Mouse (Mus musculus) macrophage (primary cell): Measurements from ENCODE around the gene 2610021A01Rik. TPM values are rescaled to one million over a fixed set of nuclear protein-coding genes. Genes with fewer than 3 reads are reported as not detected.
"Not testable (repeated sequence)": the region's sequence is repeated elsewhere in the genome, so short reads cannot be mapped to it uniquely, and the experiment has no call there.

Source experiments
- H3K27ac ChIP-seq: fragments of 350-480 bp; formaldehyde crosslinking; 2 replicates; pipeline ENCODE4 v1.9.0; 2021
- H3K36me3 ChIP-seq: fragments of 350-480 bp; formaldehyde crosslinking; 2 replicates; pipeline ENCODE4 v1.9.0; 2021; ENCODE audit errors: inconsistent target
- H3K4me3 ChIP-seq: fragments of 350-480 bp; formaldehyde crosslinking; 2 replicates; pipeline ENCODE4 v1.9.0; 2021; ENCODE audit errors: inconsistent target
- H3K79me2 ChIP-seq: fragments of 350-480 bp; formaldehyde crosslinking; 2 replicates; pipeline ENCODE4 v1.9.0; 2021; ENCODE audit errors: inconsistent target
- WGBS: methylation state at CpG from one replicate; pipeline ENCODE4 v1.1.7; 2026; ENCODE audit warnings: inconsistent platforms; ENCODE audit not compliant: missing documents; 5-methylcytosine and 5-hydroxymethylcytosine counted together
- polyA plus RNA-seq: library from polyadenylated mRNA; stranded (reverse); fragments of 250-400 nt; gene quantifications from 3 replicates; pipeline ENCODE4 v1.2.4, GENCODE M21; 2018; ENCODE audit warnings: inconsistent platforms
- total RNA-seq, 78 experiments: library from RNA; depleted of rRNA; stranded (reverse); fragments of 250-400 nt; gene quantifications; 1 replicate in 9 of 78; 2 replicates in 24 of 78; 3 replicates in 43 of 78; 4 replicates in 2 of 78; pipeline ENCODE4 v1.2.4; 2018; ENCODE audit warnings: inconsistent platforms in 56 of 78

The 2610021A01Rik gene
- total RNA-seq (2018; cell fraction: chromatin; rRNA removed), result 10 to 100 TPM in 18 of 26 experiments, 1 to 10 TPM in 8; 2.6 to 28.3 (median 11.8) TPM
- 1 to 10 TPM; 2.1 to 9.9 (median 7.4) TPM for total RNA-seq (2018; cell fraction: cytosol; rRNA removed)
- 10 to 100 TPM in 11 of 26 experiments, 1 to 10 TPM in 15; 2.8 to 22.9 (median 8.3) TPM for total RNA-seq (2018; cell fraction: nucleus; rRNA removed)
- polyA plus RNA-seq, result 5.8 to 7.9 TPM (median 6.3 TPM) in 3 replicates

DNA sequence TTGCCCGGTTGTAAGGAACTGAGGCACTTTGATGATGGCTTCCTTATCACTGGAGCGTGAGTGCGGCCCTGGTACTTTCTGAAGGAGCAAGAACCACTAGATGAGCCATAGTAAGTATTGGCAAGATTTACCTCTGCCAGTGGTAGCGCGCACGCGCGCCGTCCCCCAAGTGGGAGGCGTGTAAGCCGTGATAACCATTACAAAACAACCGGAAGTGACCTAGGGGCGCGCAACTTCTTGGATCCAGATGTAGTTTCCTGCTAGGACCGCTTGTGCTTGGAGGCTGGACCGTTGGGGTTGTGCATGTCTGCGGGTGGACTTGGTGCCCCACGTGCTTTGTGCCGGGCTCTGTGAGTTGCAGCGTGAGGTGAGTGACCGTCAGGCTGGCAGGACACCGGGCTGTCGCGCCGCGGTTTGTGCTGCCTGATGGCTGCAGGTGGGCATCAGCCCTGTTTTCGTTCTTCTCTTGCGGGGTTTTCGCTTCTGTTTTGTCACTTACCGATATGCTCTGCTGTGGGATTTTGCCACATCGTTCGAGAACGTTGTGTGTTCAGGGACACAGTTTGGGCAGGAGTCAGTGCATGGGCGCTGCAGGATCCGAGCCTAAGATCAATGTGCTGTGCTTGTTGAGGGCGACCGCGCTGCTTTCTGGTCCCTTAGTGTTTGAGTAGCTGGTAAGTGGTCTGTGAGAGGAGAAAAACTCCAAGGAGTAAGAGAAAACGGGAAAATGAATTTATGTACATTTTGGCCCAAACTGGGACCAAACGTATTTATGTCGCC is at the start of gene 2610021A01Rik:
TSS of gene 2610021A01Rik (plus strand) at position 197 of the 780 bp plus-strand sequence.
- H3K36me3 ChIP-seq, result no peaks in the 10 kb centered on the region
- 1% methylated on average over 41 of the region's 41 CpGs for WGBS
- H3K79me2 ChIP-seq, result peaks cover 13% of the 10 kb centered on the region; the same call in 1 of the 2 replicates
- 0 out of 2 replicates have a peak within 1 kb of the TSS, but pooled peaks have one; percentile 2 for H3K27ac ChIP-seq
- H3K4me3 ChIP-seq, result peak within 1 kb of the TSS; percentile 82

DNA sequence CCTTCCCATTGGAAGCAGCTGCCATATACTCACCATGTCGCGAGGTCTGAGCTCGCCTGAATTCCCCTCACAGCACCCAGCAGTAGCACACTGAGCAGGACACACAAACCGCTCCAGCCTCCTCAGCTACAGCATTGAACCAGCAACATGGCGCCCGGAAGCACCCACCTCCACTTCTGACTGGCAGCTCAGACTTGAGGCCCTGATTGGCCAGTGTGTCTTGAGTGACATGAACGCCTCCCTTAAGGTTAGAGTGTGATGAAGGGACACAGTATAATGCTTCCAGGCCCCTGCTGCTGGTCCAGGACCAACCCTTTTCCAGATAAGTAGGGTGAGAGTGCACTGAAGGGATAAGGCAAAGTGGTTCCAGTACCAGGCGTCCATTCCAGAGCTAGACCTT is 38.3 kb upstream of the 2610021A01Rik start:
- no peak overlapping the region for H3K27ac ChIP-seq
- 59% methylated on average over 7 of the region's 8 CpGs for whole genome bisulfite sequencing
- no peaks in the 10 kb centered on the region for H3K79me2 ChIP-seq
- no peak overlapping the region for H3K4me3 ChIP-seq
- no peaks in the 10 kb centered on the region for H3K36me3 ChIP-seq

DNA sequence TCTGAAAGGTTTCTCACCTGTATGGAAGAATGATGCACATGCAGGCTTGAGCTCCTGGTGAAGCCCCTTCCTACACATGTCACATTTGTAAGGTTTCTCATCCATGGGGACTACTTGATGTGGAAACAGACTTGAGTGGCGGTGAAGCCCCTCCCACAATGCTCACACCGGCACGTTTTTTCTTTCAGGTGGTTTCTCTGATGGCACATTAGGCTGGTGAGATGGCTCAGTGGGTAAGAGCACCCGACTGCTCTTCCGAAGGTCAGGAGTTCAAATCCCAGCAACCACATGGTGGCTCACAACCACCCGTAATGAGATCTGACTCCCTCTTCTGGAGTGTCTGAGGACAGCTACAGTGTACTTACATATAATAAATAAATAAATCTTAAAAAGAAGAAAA is 25.5 kb upstream of the 2610021A01Rik start, which contains the start of gene Gm6871:
TSS of gene Gm6871 (minus strand) at position 101 of the 400 bp plus-strand sequence.
- 80% methylated on average over 3 of the region's 6 CpGs for WGBS
- not testable (repeated sequence) for H3K27ac ChIP-seq, H3K36me3 ChIP-seq, H3K79me2 ChIP-seq, H3K4me3 ChIP-seq

GRCm38 (mm10) chr7:41577956-41578355 is 21.1 kb upstream of the 2610021A01Rik start:
- Histone ChIP-seq H3K4me3 (no peak overlapping the region), H3K36me3 (no peaks in the 10 kb centered on the region), H3K79me2 (no peaks in the 10 kb centered on the region), H3K27ac (no peak overlapping the region)
- WGBS, result 90% methylated on average over 2 of the region's 2 CpGs

- Histone ChIP-seq H3K4me3 (no peak overlapping the region), H3K27ac (no peak overlapping the region), H3K36me3 (no peaks in the 10 kb centered on the region), H3K79me2 (no peaks in the 10 kb centered on the region)
These were observed 17.0 kb upstream of the 2610021A01Rik start for GRCm38 (mm10) chr7:41582028-41582427.

GRCm38 (mm10) chr7:41587831-41588230 is 11.2 kb upstream of the 2610021A01Rik start:
- H3K36me3 ChIP-seq, H3K79me2 ChIP-seq, H3K4me3 ChIP-seq, H3K27ac ChIP-seq: not testable (repeated sequence)

GRCm38 (mm10) chr7:41598615-41599014 is 415 bp upstream of the 2610021A01Rik start:
- 64% methylated on average over 5 of the region's 5 CpGs for whole genome bisulfite sequencing

DNA sequence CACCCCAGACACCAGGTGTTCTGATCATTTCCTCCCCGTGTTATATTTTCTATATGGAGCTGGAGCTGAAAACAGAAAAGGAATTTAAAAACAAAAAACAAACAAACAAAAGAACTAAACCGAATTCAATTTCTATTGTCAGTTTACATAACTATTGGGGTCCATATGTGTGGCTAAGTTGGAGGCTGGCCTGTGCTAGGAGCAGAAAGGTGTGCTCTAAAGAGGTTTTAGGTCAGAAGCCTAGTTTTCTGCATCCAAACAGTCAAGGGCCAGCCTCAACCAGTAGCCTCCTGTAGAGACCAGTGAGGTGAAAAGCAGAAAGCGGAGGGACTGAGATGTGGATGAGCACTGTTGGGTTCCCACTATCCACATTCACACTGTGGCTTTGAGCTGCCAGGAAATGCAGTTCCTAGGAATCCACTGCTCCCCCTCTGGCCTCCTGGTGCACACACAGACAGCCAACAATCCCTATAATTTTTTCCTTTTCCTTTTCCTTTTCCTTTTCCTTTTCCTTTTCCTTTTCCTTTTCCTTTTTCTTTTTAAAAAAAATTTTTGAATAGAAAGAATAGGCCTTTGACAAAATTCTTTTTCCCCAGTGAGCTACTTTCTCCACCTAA is 1.0 kb downstream of the 2610021A01Rik start:
- peaks cover 13% of the 10 kb centered on the region; the same call in 1 of the 2 replicates for H3K79me2 ChIP-seq
- peak overlapping the region; percentile 82 for H3K4me3 ChIP-seq
- no peaks in the 10 kb centered on the region for H3K36me3 ChIP-seq
- 32% methylated on average over 3 of the region's 3 CpGs for WGBS
- 0 out of 2 replicates have a peak overlapping the region, but pooled peaks have one; percentile 2 for H3K27ac ChIP-seq

More at GRCm38 (mm10) chr7:41598615-41599014, 415 bp upstream of the 2610021A01Rik start:
- Histone ChIP-seq H3K79me2 (peaks cover 13% of the 10 kb centered on the region; the same call in 1 of the 2 replicates), H3K4me3 (peak overlapping the region; percentile 82), H3K36me3 (no peaks in the 10 kb centered on the region), H3K27ac (no peak overlapping the region)

DNA sequence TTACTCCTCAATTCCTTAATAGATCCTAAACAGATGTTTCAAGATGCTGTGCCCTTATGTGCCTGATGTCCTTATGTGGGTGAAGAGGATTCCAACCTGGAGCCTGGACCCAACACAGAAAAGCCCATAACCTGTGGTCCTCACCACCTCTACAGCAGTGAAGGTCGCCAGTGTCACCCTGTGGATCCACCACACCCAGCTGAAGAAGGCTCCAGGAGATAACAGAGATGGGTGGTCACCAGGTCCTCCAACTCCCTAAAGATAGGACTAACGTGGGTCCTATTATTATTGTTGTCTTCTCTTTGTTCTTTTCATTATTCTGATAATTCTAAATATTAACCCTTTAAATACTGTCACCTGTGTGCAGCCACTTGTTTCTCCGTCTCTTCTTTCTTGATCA is 12.6 kb downstream of the 2610021A01Rik start:
- Histone ChIP-seq H3K4me3 (no peak overlapping the region), H3K36me3 (peaks cover 23% of the 10 kb centered on the region; the same call in 1 of the 2 replicates)
- WGBS, result 88% methylated on average over 3 of the region's 3 CpGs

DNA sequence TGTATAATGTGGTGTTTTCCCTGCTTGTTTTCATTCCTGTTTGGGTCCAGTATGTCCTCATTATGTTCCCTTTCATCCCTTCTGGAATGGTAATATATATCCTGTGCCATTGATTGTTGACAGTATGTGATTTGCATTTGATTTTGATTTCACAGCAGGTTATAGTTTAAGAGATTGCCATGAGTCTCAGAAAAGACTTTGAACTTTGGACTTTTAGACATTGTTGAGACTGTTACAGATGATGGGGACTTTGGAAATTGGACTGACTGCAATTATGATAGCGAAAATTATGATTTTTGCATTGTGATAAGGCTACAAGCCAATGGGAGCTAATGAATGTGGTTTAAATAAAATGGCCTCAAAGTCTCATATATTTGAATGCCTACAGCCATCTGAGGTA is 17.2 kb downstream of the 2610021A01Rik start:
- H3K4me3 ChIP-seq, H3K79me2 ChIP-seq, H3K27ac ChIP-seq: not testable (repeated sequence)
- H3K36me3 ChIP-seq, result peaks cover 23% of the 10 kb centered on the region; the same call in 1 of the 2 replicates
- 92% methylated on average over 1 of the region's 1 CpGs for WGBS

More for the DNA sequence above, 12.6 kb downstream of the 2610021A01Rik start:
- 0 out of 2 replicates have a peak, but pooled peaks cover 5% of the 10 kb centered on the region for H3K79me2 ChIP-seq
- no peak overlapping the region for H3K27ac ChIP-seq

DNA sequence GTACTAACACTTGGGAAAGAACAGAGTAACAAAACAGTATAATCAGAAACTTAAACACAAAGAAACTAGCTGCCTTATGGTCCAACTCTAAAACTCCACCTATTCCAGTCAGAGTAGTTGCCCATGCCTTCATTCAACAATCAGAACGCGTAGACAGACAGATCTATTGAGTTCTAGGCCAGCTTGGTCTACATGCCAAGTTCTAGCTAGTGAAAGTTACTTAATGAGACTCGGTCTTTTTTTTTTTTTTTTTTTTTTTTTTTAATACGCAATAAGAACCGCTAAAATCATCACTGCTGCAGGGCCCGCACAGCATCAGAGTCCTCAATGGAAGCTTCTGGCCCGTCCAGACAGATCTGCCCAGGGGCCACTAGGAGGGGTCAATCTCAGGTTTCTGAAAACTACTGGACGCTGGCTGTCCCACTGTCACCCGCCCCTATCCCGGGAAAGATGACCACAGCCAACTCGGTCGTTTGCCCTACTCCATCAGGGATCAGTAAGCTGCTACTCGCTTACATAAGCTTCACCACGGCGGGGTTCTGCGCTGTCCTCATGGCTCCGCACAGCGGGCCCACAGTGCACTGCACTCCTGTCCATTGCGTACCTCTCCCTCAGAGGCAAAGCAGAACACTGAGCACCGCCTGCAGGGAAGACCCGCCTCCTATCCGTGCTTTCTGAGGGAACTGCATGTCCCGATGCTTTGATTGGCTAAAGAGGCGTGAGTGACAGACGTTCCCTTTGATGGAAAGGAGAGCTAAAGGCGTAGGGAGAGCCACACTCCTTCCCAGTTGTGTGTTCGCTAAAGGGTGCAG is 33.6 kb downstream of the 2610021A01Rik start, which contains the start of gene Zfp788:
TSS of gene Zfp788 (plus strand) at position 795 of the 812 bp plus-strand sequence.
- WGBS, result 3% methylated on average over 23 of the region's 27 CpGs
- H3K79me2 ChIP-seq, result no peaks in the 10 kb centered on the region; the same call in 1 of the 2 replicates
- peaks cover 5% of the 10 kb centered on the region; the same call in 1 of the 2 replicates for H3K36me3 ChIP-seq

GRCm38 (mm10) chr7:41633221-41633984 is 34.4 kb downstream of the 2610021A01Rik start:
- H3K36me3 ChIP-seq, result peaks cover 5% of the 10 kb centered on the region; the same call in 1 of the 2 replicates
- H3K79me2 ChIP-seq, result no peaks in the 10 kb centered on the region; the same call in 1 of the 2 replicates
- under 1% methylated on average over 17 of the region's 26 CpGs for WGBS
- peak overlapping the region; percentile 72 for H3K4me3 ChIP-seq
- H3K27ac ChIP-seq, result peak overlapping the region; percentile 79

More for the DNA sequence above, 33.6 kb downstream of the 2610021A01Rik start, which contains the start of gene Zfp788:
- Histone ChIP-seq H3K27ac (peak within 1 kb of the TSS; percentile 79), H3K4me3 (peak within 1 kb of the TSS; percentile 72)

- H3K27ac ChIP-seq, H3K36me3 ChIP-seq, H3K79me2 ChIP-seq, H3K4me3 ChIP-seq: not testable (repeated sequence)
- WGBS, result 44% methylated on average over 1 of the region's 1 CpGs
These were observed 75.3 kb downstream of the 2610021A01Rik start for GRCm38 (mm10) chr7:41674326-41674725.
